Mouse (Mus musculus): ENCODE results near the gene Ado. TPM values are rescaled to one million over a fixed set of nuclear protein-coding genes. Genes with fewer than 3 reads are reported as not detected.

The Ado gene
- polyA plus RNA-seq, 1 experiment from 2014 or later = 72.3 TPM

GRCm38 (mm10) chr10:67559765-67560394 lies 11.1 kb upstream of the Ado start:
- H3K4me3 ChIP-seq = no peak overlapping the region
- H3K27me3 ChIP-seq = no peaks in the 10 kb centered on the region; the same call in 1 of the 2 replicates
- H3K9me3 ChIP-seq = no peaks in the 10 kb centered on the region
- no peaks in the 10 kb centered on the region for H3K36me3 ChIP-seq
- H3K4me1 ChIP-seq = no peaks in the 10 kb centered on the region
- H3K9ac ChIP-seq = no peak overlapping the region
- 41% methylated on average over 13 of the region's 13 CpGs for WGBS
- no peak overlapping the region for H3K27ac ChIP-seq
- ATAC-seq (ENCODE audit: insufficient number of reproducible peaks, insufficient read depth, low FRiP score, low TSS enrichment, low read depth) = no peak
- H3K4me2 ChIP-seq = no peak overlapping the region

GRCm38 (mm10) chr10:67558053-67558452 lies 9.3 kb upstream of the Ado start:
- 79% methylated on average over 4 of the region's 4 CpGs for WGBS
- no peaks in the 10 kb centered on the region for H3K36me3 ChIP-seq
- no peaks in the 10 kb centered on the region for H3K4me1 ChIP-seq
- H3K9ac ChIP-seq = no peak overlapping the region
- ATAC-seq (ENCODE audit: insufficient number of reproducible peaks, insufficient read depth, low FRiP score, low TSS enrichment, low read depth) = no peak
- H3K4me3 ChIP-seq = no peak overlapping the region
- H3K27me3 ChIP-seq = no peaks in the 10 kb centered on the region; the same call in 1 of the 2 replicates
- no peak overlapping the region for H3K4me2 ChIP-seq
- no peaks in the 10 kb centered on the region for H3K9me3 ChIP-seq
- H3K27ac ChIP-seq = no peak overlapping the region

- H3K4me3 ChIP-seq = peak overlapping the region; percentile 89
- H3K27me3 ChIP-seq = no peaks in the 10 kb centered on the region
- H3K4me1 ChIP-seq = peaks cover 32% of the 10 kb centered on the region
- H3K9me3 ChIP-seq = no peaks in the 10 kb centered on the region
- H3K27ac ChIP-seq = peak overlapping the region; percentile 96
- peak overlapping the region; percentile 92 for H3K9ac ChIP-seq
- H3K4me2 ChIP-seq = peak overlapping the region; percentile 98
- H3K36me3 ChIP-seq = 0 out of 2 replicates have a peak, but pooled peaks cover 6% of the 10 kb centered on the region
- ATAC-seq (ENCODE audit: insufficient number of reproducible peaks, insufficient read depth, low FRiP score, low TSS enrichment, low read depth) = peak; percentile 72
- under 1% methylated on average over 73 of the region's 73 CpGs for WGBS
Measured at GRCm38 (mm10) chr10:67548261-67548854, 397 bp downstream of the Ado start.

- peak overlapping the region; percentile 89 for H3K4me3 ChIP-seq
- H3K27me3 ChIP-seq = 0 out of 2 replicates have a peak, but pooled peaks cover 2% of the 10 kb centered on the region
- WGBS = under 1% methylated on average over 20 of the region's 20 CpGs
- ATAC-seq (ENCODE audit: insufficient number of reproducible peaks, insufficient read depth, low FRiP score, low TSS enrichment, low read depth) = 0 out of 2 replicates have a peak, but pooled peaks have one; percentile 2
- peak overlapping the region; percentile 98 for H3K4me2 ChIP-seq
- H3K4me1 ChIP-seq = peaks cover 32% of the 10 kb centered on the region
- H3K9ac ChIP-seq = peak overlapping the region; percentile 92
- H3K27ac ChIP-seq = peak overlapping the region; percentile 96; the same call in 1 of the 2 replicates
- no peaks in the 10 kb centered on the region for H3K9me3 ChIP-seq
- H3K36me3 ChIP-seq = 0 out of 2 replicates have a peak, but pooled peaks cover 6% of the 10 kb centered on the region
Measured at GRCm38 (mm10) chr10:67547850-67548260, 900 bp downstream of the Ado start.

GRCm38 (mm10) chr10:67540591-67540990 lies 8.2 kb downstream of the Ado start:
- peak overlapping the region; percentile 16; the same call in 1 of the 2 replicates for H3K4me2 ChIP-seq
- peaks cover 64% of the 10 kb centered on the region for H3K27me3 ChIP-seq

GRCm38 (mm10) chr10:67539401-67539730 lies 9.4 kb downstream of the Ado start:
- Histone ChIP-seq H3K4me2 (peak overlapping the region; percentile 98), H3K9ac (no peak overlapping the region), H3K4me3 (peak overlapping the region; percentile 59), H3K4me1 (peaks cover 38% of the 10 kb centered on the region), H3K27ac (no peak overlapping the region), H3K27me3 (peaks cover 76% of the 10 kb centered on the region), H3K9me3 (no peaks in the 10 kb centered on the region), H3K36me3 (no peaks in the 10 kb centered on the region)
- ATAC-seq (ENCODE audit: insufficient number of reproducible peaks, insufficient read depth, low FRiP score, low TSS enrichment, low read depth) = no peak
- 33% methylated on average over 6 of the region's 6 CpGs for WGBS

More at GRCm38 (mm10) chr10:67540591-67540990, 8.2 kb downstream of the Ado start:
- no peak for ATAC-seq (ENCODE audit: insufficient number of reproducible peaks, insufficient read depth, low FRiP score, low TSS enrichment, low read depth)
- 12% methylated on average over 19 of the region's 19 CpGs for WGBS
- Histone ChIP-seq H3K9me3 (no peaks in the 10 kb centered on the region), H3K9ac (no peak overlapping the region), H3K27ac (no peak overlapping the region), H3K36me3 (no peaks in the 10 kb centered on the region), H3K4me1 (peaks cover 35% of the 10 kb centered on the region), H3K4me3 (no peak overlapping the region; the same call in 1 of the 2 replicates)

GRCm38 (mm10) chr10:67538585-67539400 lies 10.0 kb downstream of the Ado start:
- ATAC-seq (ENCODE audit: insufficient number of reproducible peaks, insufficient read depth, low FRiP score, low TSS enrichment, low read depth) = no peak
- H3K9ac ChIP-seq = no peak overlapping the region

GRCm38 (mm10) chr10:67538106-67538505 lies 10.6 kb downstream of the Ado start:
- Histone ChIP-seq H3K36me3 (no peaks in the 10 kb centered on the region), H3K4me1 (peaks cover 38% of the 10 kb centered on the region), H3K4me3 (peak overlapping the region; percentile 59), H3K9ac (no peak overlapping the region), H3K27me3 (peaks cover 89% of the 10 kb centered on the region), H3K4me2 (peak overlapping the region; percentile 98), H3K9me3 (no peaks in the 10 kb centered on the region), H3K27ac (no peak overlapping the region)
- WGBS = 2% methylated on average over 19 of the region's 19 CpGs
- ATAC-seq (ENCODE audit: insufficient number of reproducible peaks, insufficient read depth, low FRiP score, low TSS enrichment, low read depth) = no peak

More at GRCm38 (mm10) chr10:67538585-67539400, 10.0 kb downstream of the Ado start:
- peaks cover 82% of the 10 kb centered on the region for H3K27me3 ChIP-seq
- peak overlapping the region; percentile 59 for H3K4me3 ChIP-seq
- peaks cover 38% of the 10 kb centered on the region for H3K4me1 ChIP-seq
- no peak overlapping the region for H3K27ac ChIP-seq
- no peaks in the 10 kb centered on the region for H3K36me3 ChIP-seq
- no peaks in the 10 kb centered on the region for H3K9me3 ChIP-seq
- under 1% methylated on average over 50 of the region's 50 CpGs for WGBS
- H3K4me2 ChIP-seq = peak overlapping the region; percentile 98

- Histone ChIP-seq H3K36me3 (no peaks in the 10 kb centered on the region), H3K9ac (peak overlapping the region; percentile 64), H3K9me3 (no peaks in the 10 kb centered on the region), H3K4me2 (peak overlapping the region; percentile 98), H3K4me3 (peak overlapping the region; percentile 59), H3K27ac (no peak overlapping the region), H3K27me3 (peaks cover 90% of the 10 kb centered on the region), H3K4me1 (peaks cover 38% of the 10 kb centered on the region)
- under 1% methylated on average over 51 of the region's 51 CpGs for WGBS
- ATAC-seq (ENCODE audit: insufficient number of reproducible peaks, insufficient read depth, low FRiP score, low TSS enrichment, low read depth) = peak; percentile 82
Measured at GRCm38 (mm10) chr10:67537151-67537994, 11.4 kb downstream of the Ado start.

- Histone ChIP-seq H3K36me3 (no peaks in the 10 kb centered on the region), H3K4me1 (peaks cover 38% of the 10 kb centered on the region), H3K9me3 (no peaks in the 10 kb centered on the region), H3K9ac (peak overlapping the region; percentile 61), H3K27ac (no peak overlapping the region), H3K4me2 (peak overlapping the region; percentile 98), H3K27me3 (peaks cover 89% of the 10 kb centered on the region), H3K4me3 (peak overlapping the region; percentile 59)
- WGBS = 1% methylated on average over 24 of the region's 32 CpGs
- ATAC-seq (ENCODE audit: insufficient number of reproducible peaks, insufficient read depth, low FRiP score, low TSS enrichment, low read depth) = peak; percentile 46
Measured at GRCm38 (mm10) chr10:67536621-67537141, 12.1 kb downstream of the Ado start.
